Mouse (Mus musculus): ENCODE measurements around the gene Zscan4-ps3.
"Not testable (repeated sequence)": the region's sequence is repeated elsewhere in the genome, so short reads cannot be mapped to it uniquely, and the experiment has no call there.

DNA sequence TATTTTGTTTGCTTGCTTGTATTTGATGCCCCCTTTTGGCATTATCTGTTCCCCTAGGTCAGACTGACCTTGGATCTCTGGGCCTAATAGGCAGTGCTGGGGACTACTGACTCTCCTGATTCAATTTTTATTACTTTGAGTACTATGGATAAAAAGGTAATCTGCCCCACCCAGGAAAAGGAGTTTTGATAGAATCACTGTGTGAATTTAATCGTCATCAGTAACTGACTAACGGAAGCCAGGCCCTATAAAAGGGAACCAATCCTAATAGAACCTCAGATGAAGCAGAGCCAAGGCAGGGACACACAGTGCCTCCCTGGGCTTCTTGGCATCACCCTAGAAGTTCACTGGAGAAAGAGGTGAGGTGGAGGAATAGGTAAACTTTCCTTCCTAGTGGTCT lies at the start of gene Zscan4-ps3:
- TF ChIP-seq POLR2A (IDR thresholded peaks at IDR 0.05; ENCODE audit: extremely low read depth, insufficient read depth, low read length); CTCF (IDR thresholded peaks at IDR 0.05; ENCODE audit: low read depth, low read length): not testable (repeated sequence)
